Mouse (Mus musculus) hematopoietic stem cell, adult 5-6 weeks (primary cell): Measurements from ENCODE around the gene Eif3g. TPM values are rescaled to one million over a fixed set of nuclear protein-coding genes. Genes with fewer than 3 reads are reported as not detected.

Experiments
- ATAC-seq, 2 experiments: fragments of 125-278 bp in 1 of 2; replicated peaks in 1 of 2; 2 replicates each; pipeline ENCODE4 v1.8.0; 2016 to 2017; ENCODE audit warnings: inconsistent platforms in 2 of 2, mild to moderate bottlenecking in 2 of 2, moderate number of reproducible peaks in 2 of 2, low read depth in 1 of 2, moderate TSS enrichment in 1 of 2; ENCODE audit not compliant: low FRiP score in 2 of 2, poor library complexity in 2 of 2, severe bottlenecking in 2 of 2, insufficient read depth in 1 of 2, low TSS enrichment in 1 of 2
- total RNA-seq: library from RNA; stranded (forward); fragments of 172-1452, 232-1000 nt; gene quantifications from 2 replicates; pipeline ENCODE4 v1.2.3, GENCODE M21; 2017

The Eif3g gene
- 128 and 177 TPM in 2 replicates for total RNA-seq

- ATAC-seq = peak; percentile 69 to 81
Measured at GRCm38 (mm10) chr9:20898511-20899073, at the start of gene Eif3g. Gene Eif3g (minus strand): TSS chr9:20898623.

GRCm38 (mm10) chr9:20946066-20946880 is 47.9 kb upstream of the Eif3g start:
- ATAC-seq = 0 out of 4 replicates have a peak, but pooled peaks of 1 of the 2 experiments have one; percentile 7

GRCm38 (mm10) chr9:20944697-20945370 is 46.4 kb upstream of the Eif3g start:
- no peak for ATAC-seq

- no peak for ATAC-seq
Measured at GRCm38 (mm10) chr9:20943911-20944310, 45.5 kb upstream of the Eif3g start.

- ATAC-seq = no peak
Measured at GRCm38 (mm10) chr9:20943396-20943795, 45.0 kb upstream of the Eif3g start.

GRCm38 (mm10) chr9:20923258-20923657 is 24.8 kb upstream of the Eif3g start:
- no peak for ATAC-seq

GRCm38 (mm10) chr9:20916160-20916559 is 17.7 kb upstream of the Eif3g start:
- ATAC-seq = peak; percentile 32 to 55; a peak in 1 of 4 replicates

- no peak for ATAC-seq
Measured at GRCm38 (mm10) chr9:20909948-20910347, 11.5 kb upstream of the Eif3g start.

GRCm38 (mm10) chr9:20902174-20902491 is 3.7 kb upstream of the Eif3g start:
- ATAC-seq = 0 out of 4 replicates have a peak, but pooled peaks of 1 of the 2 experiments have one; percentile 9

- peak; percentile 47 to 54 for ATAC-seq
Measured at GRCm38 (mm10) chr9:20901466-20902173, 3.2 kb upstream of the Eif3g start.

- ATAC-seq = no peak
Measured at GRCm38 (mm10) chr9:20897736-20898510, 500 bp downstream of the Eif3g start.

GRCm38 (mm10) chr9:20895382-20895781 is 3.0 kb downstream of the Eif3g start:
- ATAC-seq = no peak

- no peak for ATAC-seq
Measured at GRCm38 (mm10) chr9:20894629-20895028, 3.8 kb downstream of the Eif3g start.

- no peak for ATAC-seq
Measured at GRCm38 (mm10) chr9:20893590-20894343, 4.7 kb downstream of the Eif3g start.

GRCm38 (mm10) chr9:20893069-20893468 is 5.4 kb downstream of the Eif3g start:
- no peak for ATAC-seq

- ATAC-seq = no peak
Measured at GRCm38 (mm10) chr9:20892104-20892653, 6.2 kb downstream of the Eif3g start.
